Mouse (Mus musculus) gastrocnemius, postnatal 14 days (tissue): ENCODE data around the gene Naip5. TPM values are rescaled to one million over a fixed set of nuclear protein-coding genes. Genes with fewer than 3 reads are reported as not detected.

Experiments used
- total RNA-seq, 2 experiments: library from RNA; stranded (reverse); gene quantifications; 2 replicates each; pipeline ENCODE4 v1.2.3; 2021

The Naip5 gene
- total RNA-seq, 2 experiments from 2014 or later = 0.08 to 0.13 TPM

Other genes with a start within 250 kb of the Naip5 start
- 10 to 100 TPM; 35.3 to 37.4 TPM for gene Mccc2, start 230.7 kb downstream of the Naip5 start, total RNA-seq
- gene Bdp1, start 142.3 kb downstream of the Naip5 start, total RNA-seq = 10 to 100 TPM; 11.7 to 12.1 TPM
- 10 to 100 TPM; 11.0 to 12.7 TPM for gene Serf1, start 138.3 kb downstream of the Naip5 start, total RNA-seq
- 10 to 100 TPM; 16.6 to 16.9 TPM for gene Smn1, start 121.5 kb downstream of the Naip5 start, total RNA-seq
- under 1 TPM in 1 of 2 experiments, not detected in 1; 0.08 TPM for gene Naip2, start 44.2 kb downstream of the Naip5 start, total RNA-seq
- gene Naip6, start 71.4 kb upstream of the Naip5 start, total RNA-seq = under 1 TPM; 0.08 to 0.09 TPM
- gene Naip1, start 206.5 kb upstream of the Naip5 start, total RNA-seq = not detected
- 10 to 100 TPM; 21.9 to 26.2 TPM for gene Gtf2h2, start 246.3 kb upstream of the Naip5 start, total RNA-seq